Mouse (Mus musculus) limb, embryonic 14.5 days (tissue): Measurements from ENCODE around the gene Tram2. TPM values are rescaled to one million over a fixed set of nuclear protein-coding genes. Genes with fewer than 3 reads are reported as not detected.

Experiments
- ATAC-seq: fragments of 200-750 bp; cut with Nextera tagmentation; 2 replicates; pipeline ENCODE4 v1.8.0; 2017; ENCODE audit warnings: low read depth, moderate number of reproducible peaks, moderate TSS enrichment; ENCODE audit not compliant: low FRiP score
- DNase-seq: peaks from one replicate; pipeline ENCODE4 v3.0.0-alpha.2; 2015; ENCODE audit warnings: low spot score
- H3K27ac ChIP-seq: fragments of 300-500 bp; sonication (generic); replicated peaks from 2 replicates; pipeline ENCODE4 v1.5.1; 2014; ENCODE audit warnings: low read depth, mild to moderate bottlenecking, low read length, moderate library complexity, mixed read lengths
- H3K27me3 ChIP-seq: fragments of 300-500 bp; sonication (generic); 2 replicates; pipeline ENCODE4 v1.6.1; 2014; ENCODE audit warnings: low read length, mixed read lengths; ENCODE audit not compliant: control insufficient read depth, insufficient read depth
- H3K36me3 ChIP-seq: fragments of 300-500 bp; sonication (generic); 2 replicates; pipeline ENCODE4 v1.6.1; 2014; ENCODE audit warnings: mild to moderate bottlenecking, low read length, moderate library complexity, mixed read lengths; ENCODE audit not compliant: control insufficient read depth, insufficient read depth
- H3K4me1 ChIP-seq: fragments of 300-500 bp; sonication (generic); 2 replicates; pipeline ENCODE4 v1.6.1; 2014; ENCODE audit warnings: antibody characterized with exemption, low read length, mixed read lengths; ENCODE audit not compliant: control insufficient read depth, insufficient read depth
- H3K4me2 ChIP-seq: fragments of 300-500 bp; sonication (generic); replicated peaks from 2 replicates; pipeline ENCODE4 v1.6.1; 2014; ENCODE audit warnings: low read depth, mild to moderate bottlenecking, low read length, moderate library complexity; ENCODE audit not compliant: severe bottlenecking
- H3K4me3 ChIP-seq: fragments of 300-500 bp; sonication (generic); replicated peaks from 2 replicates; pipeline ENCODE4 v1.5.1; 2014; ENCODE audit warnings: low read length
- H3K9ac ChIP-seq: fragments of 300-500 bp; sonication (generic); 2 replicates; pipeline ENCODE4 v1.6.1; 2014; ENCODE audit warnings: mild to moderate bottlenecking, low read depth, low read length, moderate library complexity; ENCODE audit not compliant: severe bottlenecking
- H3K9me3 ChIP-seq: fragments of 300-500 bp; sonication (generic); 2 replicates; pipeline ENCODE4 v1.6.1; 2016; ENCODE audit warnings: low read length; ENCODE audit not compliant: control insufficient read depth
- POLR2A ChIP-seq: fragments of 200-500 bp; IDR thresholded peaks from 2 replicates; pipeline ENCODE4 v1.8.0; 2012; ENCODE audit warnings: inconsistent platforms, mild to moderate bottlenecking, moderate library complexity, borderline replicate concordance; ENCODE audit not compliant: insufficient read depth, insufficient read length; ENCODE audit errors: extremely low read depth
- WGBS: fragments of 180-500 bp; shearing (Covaris S2); extraction: QIAGEN DNeasy Blood & Tissue Kit; methylation state at CpG from one replicate; pipeline ENCODE4 v1.1.7; 2014; 5-methylcytosine and 5-hydroxymethylcytosine counted together
- polyA plus RNA-seq, 2 experiments: library from polyadenylated mRNA; depleted of rRNA in 1 of 2; stranded (reverse) in 1 of 2; unstranded in 1 of 2; fragments of >200 nt; fragmentation: Nextera tagmentation in 1 of 2; extraction: Ambion mirVana in 1 of 2; gene quantifications; 2 replicates each; pipeline versions ENCODE4 v1.2.1 to v1.2.3; 2012 to 2014

Gene Tram2
- polyA plus RNA-seq, 2 experiments = 15.5 to 20.3 TPM

DNA sequence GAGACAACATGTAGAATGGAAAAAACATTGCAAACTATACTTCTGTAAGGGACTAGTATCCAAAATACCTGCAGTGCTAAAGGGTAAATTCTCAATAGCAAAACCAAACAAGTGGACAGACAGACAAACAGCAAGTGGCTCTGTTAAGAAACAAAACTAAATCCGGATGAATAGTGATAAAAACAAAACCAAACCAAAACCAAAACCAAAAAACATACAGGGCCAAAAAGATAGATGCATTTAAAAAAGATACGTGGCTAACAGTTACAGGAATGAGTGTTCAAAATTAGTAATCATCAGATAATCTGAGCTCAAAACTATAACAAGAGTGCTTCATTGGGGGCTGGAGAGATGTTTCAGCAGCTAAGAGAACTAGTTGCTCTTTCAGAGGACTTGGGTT, 109.4 kb downstream of the Tram2 start:
- H3K4me1 ChIP-seq = no peaks in the 10 kb centered on the region
- no peak for DNase-seq
- no peaks in the 10 kb centered on the region for H3K36me3 ChIP-seq
- H3K27ac ChIP-seq = no peak overlapping the region
- no peak overlapping the region for H3K4me3 ChIP-seq
- no peak overlapping the region for H3K9ac ChIP-seq
- TF ChIP-seq POLR2A = no peak
- no peaks in the 10 kb centered on the region for H3K9me3 ChIP-seq
- ATAC-seq = no peak
- no peak overlapping the region for H3K4me2 ChIP-seq
- no peaks in the 10 kb centered on the region for H3K27me3 ChIP-seq
- WGBS = 82% methylated on average over 2 of the region's 2 CpGs

DNA sequence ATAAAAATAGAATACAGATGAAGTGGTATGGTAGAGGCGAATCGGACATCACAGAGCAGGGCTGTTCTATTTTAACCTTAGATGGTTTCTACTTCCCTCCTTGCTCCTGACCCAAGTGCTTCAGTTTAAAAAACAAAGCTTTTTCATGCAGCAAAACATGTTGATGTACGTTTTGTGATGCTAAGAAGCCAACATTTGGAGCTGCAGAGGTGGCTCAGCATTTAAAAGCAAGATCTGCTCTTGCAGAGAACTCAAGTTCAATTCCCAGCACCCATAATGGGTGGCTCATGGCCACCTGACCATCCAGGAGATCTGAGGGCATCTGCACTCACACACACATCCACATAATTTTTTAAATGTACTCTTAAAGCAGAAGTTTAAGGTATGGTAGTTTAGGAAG, 124.2 kb downstream of the Tram2 start:
- TF ChIP-seq POLR2A = no peak
- no peaks in the 10 kb centered on the region for H3K27me3 ChIP-seq
- WGBS = 84% methylated on average over 3 of the region's 3 CpGs
- peaks cover 6% of the 10 kb centered on the region; the same call in 1 of the 2 replicates for H3K4me1 ChIP-seq
- DNase-seq (no peak), ATAC-seq (no peak)
- H3K36me3 ChIP-seq = no peaks in the 10 kb centered on the region
- no peak overlapping the region for H3K4me3 ChIP-seq
- no peak overlapping the region for H3K9ac ChIP-seq
- no peak overlapping the region for H3K4me2 ChIP-seq
- H3K9me3 ChIP-seq = no peaks in the 10 kb centered on the region
- H3K27ac ChIP-seq = no peak overlapping the region

DNA sequence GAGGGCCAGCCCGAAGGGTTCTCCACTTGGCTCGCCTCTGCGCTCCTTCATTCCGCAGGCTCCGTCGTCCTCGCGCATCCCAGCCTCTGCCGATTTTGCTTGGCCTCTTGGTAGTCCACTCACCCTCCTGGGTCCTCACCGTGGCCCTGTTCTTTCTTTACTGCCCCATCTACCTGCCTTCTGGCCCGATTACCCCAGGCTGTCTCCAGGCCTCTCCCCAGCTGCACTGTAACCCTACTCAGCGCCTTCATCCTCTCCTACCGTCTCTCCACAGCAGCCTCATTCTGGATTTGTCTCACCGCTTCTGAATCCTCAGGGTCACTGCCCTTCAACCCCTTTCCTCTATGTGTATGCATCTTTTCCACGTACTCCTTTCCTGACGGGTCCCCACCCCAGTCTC, 127.2 kb downstream of the Tram2 start:
- peak overlapping the region; percentile 61 for H3K4me2 ChIP-seq
- 2% methylated on average over 16 of the region's 16 CpGs for WGBS
- H3K27ac ChIP-seq = peak overlapping the region; percentile 40
- DNase-seq (no peak), ATAC-seq (no peak)
- no peaks in the 10 kb centered on the region for H3K27me3 ChIP-seq
- H3K4me1 ChIP-seq = peaks cover 6% of the 10 kb centered on the region; the same call in 1 of the 2 replicates
- peak overlapping the region; percentile 60 for H3K9ac ChIP-seq
- TF ChIP-seq POLR2A = no peak
- no peaks in the 10 kb centered on the region for H3K36me3 ChIP-seq
- H3K9me3 ChIP-seq = no peaks in the 10 kb centered on the region
- peak overlapping the region; percentile 50 for H3K4me3 ChIP-seq

DNA sequence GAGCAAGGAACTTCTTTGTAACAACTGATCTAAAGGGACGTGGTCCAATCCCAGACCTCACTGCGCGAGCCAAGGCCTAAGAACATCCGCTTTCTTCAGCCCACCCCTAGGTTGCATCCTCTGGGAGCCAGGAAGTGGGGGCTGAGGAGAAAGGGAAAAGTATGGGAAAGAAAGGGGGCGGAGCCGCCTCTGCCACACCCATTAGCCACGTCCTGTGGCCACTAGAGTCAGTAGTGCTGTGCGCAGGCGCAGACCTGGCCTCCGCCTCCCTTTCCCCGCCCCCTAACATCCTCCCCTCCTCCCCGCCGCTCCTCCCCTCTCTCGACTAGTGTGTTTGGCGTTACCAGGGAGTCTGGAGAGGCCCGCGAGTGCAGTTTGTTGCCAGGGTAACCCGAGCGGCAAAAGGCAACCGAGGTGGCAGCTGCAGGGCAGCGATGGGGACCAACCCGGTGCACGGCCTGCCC, 127.7 kb downstream of the Tram2 start, which contains the start of gene Efhc1:
Efhc1 (plus strand) TSS at position 327 of the 464 bp plus-strand sequence.
- DNase-seq = peak; percentile 99
- 6% methylated on average over 16 of the region's 23 CpGs for WGBS
- peak within 1 kb of the TSS; percentile 59 for H3K27ac ChIP-seq
- 0 out of 2 replicates have a peak, but pooled peaks have one; percentile 18 for TF ChIP-seq POLR2A
- peak within 1 kb of the TSS; percentile 50 for H3K4me3 ChIP-seq
- peak within 1 kb of the TSS; percentile 61 for H3K4me2 ChIP-seq
- peak; percentile 98 for ATAC-seq
- no peaks in the 10 kb centered on the region for H3K9me3 ChIP-seq
- no peaks in the 10 kb centered on the region for H3K27me3 ChIP-seq
- peak within 1 kb of the TSS; percentile 60 for H3K9ac ChIP-seq
- H3K36me3 ChIP-seq = no peaks in the 10 kb centered on the region
- H3K4me1 ChIP-seq = peaks cover 6% of the 10 kb centered on the region; the same call in 1 of the 2 replicates

Other genes starting within 250 kb of the Tram2 start
- 5.7 and 10.9 TPM in 2 replicates for gene Paqr8, start 188.6 kb downstream of the Tram2 start, polyA plus RNA-seq (2012; rRNA removed)
- gene Paqr8, start 188.6 kb downstream of the Tram2 start, polyA plus RNA-seq (2014; fragmentation: Nextera tagmentation; extraction: Ambion mirVana) = 6.4 and 7.9 TPM in 2 replicates
- gene Efhc1, start 127.6 kb downstream of the Tram2 start, polyA plus RNA-seq (2012; rRNA removed) = 3.1 and 5.2 TPM in 2 replicates
- gene Efhc1, start 127.6 kb downstream of the Tram2 start, polyA plus RNA-seq (2014; fragmentation: Nextera tagmentation; extraction: Ambion mirVana) = 2.7 and 3.7 TPM in 2 replicates
- 9.3 and 11.4 TPM in 2 replicates for gene Tmem14a, start 139.3 kb upstream of the Tram2 start, polyA plus RNA-seq (2012; rRNA removed)
- 9.5 and 10.6 TPM in 2 replicates for gene Tmem14a, start 139.3 kb upstream of the Tram2 start, polyA plus RNA-seq (2014; fragmentation: Nextera tagmentation; extraction: Ambion mirVana)
- 0.77 and 1.6 TPM in 2 replicates for gene Gsta3, start 161.4 kb upstream of the Tram2 start, polyA plus RNA-seq (2012; rRNA removed)
- gene Gsta3, start 161.4 kb upstream of the Tram2 start, polyA plus RNA-seq (2014; fragmentation: Nextera tagmentation; extraction: Ambion mirVana) = 1.1 and 1.8 TPM in 2 replicates